Mouse (Mus musculus) heart, postnatal 10 days (tissue): ENCODE measurements around the gene Zfp273. TPM values are rescaled to one million over a fixed set of nuclear protein-coding genes. Genes with fewer than 3 reads are reported as not detected.
"Not testable (repeated sequence)": the region's sequence is repeated elsewhere in the genome, so short reads cannot be mapped to it uniquely, and the experiment has no call there.

ENCODE experiments used
- DNase-seq, 2 experiments: peaks; one replicate each; pipeline ENCODE4 v3.0.0; 2021
- intact Hi-C: fragments of 180-260 bp; cut with DNase I; formaldehyde crosslinking; loops from one replicate; pipeline ENCODE4 v1.15.1; 2025
- total RNA-seq, 2 experiments: library from RNA; stranded (reverse); gene quantifications; 2 replicates each; pipeline ENCODE4 v1.2.3; 2021

Gene Zfp273
- total RNA-seq, 2 experiments from 2014 or later = 1.9 to 2.8 TPM

DNA sequence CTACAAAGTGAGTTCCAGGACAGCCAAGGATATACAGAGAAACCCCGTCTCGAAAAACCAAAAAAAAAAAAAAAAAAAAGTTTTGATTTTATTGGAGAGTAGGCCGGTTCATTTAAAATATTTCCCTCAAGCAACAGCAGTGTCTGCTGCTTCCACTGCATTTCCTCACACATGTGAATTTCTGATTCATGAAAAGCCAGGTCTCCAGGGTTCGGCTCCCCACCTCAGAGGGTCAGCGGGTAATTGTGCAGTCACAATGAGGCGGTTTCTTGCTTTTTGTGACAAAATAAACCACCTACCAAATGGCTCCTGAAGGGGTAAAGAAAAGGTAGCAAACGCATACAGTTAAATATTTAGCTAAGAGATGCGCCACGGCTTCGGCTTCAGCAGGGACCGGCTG, 49.5 kb downstream of the Zfp273 start, which contains the start of gene BC048507:
Gene BC048507 (plus strand): TSS at position 301 of the 400 bp plus-strand sequence.
- intact Hi-C loops = no loop called here
- DNase-seq = no peak

DNA sequence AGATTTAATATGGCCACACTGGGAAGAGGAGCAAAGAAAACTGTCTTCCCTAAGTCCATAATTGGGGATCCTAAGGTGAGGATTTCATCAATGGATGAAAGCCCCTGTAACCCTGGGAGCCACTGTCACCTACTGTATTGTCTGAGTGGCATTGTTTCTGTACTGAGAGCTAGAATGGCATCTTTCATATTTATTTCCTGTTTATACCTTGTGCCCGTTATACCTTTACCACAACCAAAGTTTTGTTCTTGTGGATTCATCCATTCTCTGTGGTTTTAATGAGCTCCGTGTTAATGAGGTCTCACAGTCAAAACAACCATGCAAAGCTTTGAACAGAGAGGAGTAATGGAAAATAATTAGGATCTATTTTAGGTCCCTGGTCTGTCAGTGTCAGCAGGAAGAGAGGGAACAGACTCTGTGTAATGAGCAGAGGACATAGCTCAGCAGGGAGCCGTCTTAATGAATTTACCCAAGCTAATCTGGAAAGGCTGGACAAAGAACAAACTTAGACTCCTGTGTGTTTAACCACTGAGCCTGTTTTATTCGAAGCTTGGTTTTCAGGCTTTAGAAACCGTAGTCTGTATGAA, 51.3 kb downstream of the Zfp273 start:
- intact Hi-C loops = no loop called here

DNA sequence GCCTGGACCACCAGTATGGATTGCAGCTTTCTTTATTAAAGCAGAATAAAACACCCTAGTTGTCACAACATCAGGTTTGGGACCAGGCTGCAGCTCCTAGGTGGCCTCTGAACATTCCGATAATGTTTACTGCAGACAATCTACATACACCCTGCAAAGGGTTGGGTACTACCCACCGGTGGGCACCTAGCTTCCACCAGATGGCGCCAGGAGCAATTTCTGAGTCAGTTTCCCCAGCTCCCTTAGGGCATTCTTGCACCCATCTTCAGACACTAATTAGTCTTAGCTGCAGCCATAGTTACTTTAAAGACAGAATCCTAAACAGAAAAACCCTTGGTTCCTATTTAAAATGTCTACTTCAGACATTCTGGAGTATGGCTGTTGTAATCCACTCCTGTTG, 54.4 kb downstream of the Zfp273 start:
- intact Hi-C loops = no loop called here
- DNase-seq = no peak

More for the DNA sequence above, 51.3 kb downstream of the Zfp273 start:
- DNase-seq = no peak

DNA sequence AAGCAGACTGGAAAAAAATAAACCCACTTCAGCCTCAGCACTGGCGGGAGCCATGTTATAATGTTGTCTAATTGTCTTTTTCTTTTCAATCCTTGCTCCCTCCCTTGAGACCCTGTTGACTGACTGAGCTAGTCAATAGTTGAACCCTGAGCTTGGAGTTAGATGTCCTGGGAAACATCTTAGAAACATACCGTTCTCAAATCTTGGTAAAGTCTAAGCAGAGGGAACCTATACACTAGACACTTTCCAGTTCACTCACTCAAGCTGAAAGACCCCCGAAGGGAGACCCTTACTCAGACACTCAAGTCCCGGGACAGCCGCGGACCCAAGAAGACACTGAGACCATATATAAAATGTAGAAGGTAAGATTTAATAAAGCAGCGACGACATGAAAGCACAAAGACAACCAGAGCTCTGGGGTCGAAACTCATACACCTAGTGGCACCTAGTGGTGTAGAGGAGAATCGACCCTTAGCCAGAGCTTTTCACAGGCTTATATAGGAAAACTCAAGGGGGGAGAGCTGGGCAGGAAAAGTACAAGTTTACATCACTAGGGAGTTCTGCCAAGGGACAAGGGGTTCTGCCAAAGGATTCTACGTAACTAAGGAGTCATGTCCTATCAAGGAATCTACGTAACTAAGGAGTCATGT, 62.6 kb downstream of the Zfp273 start:
- DNase-seq, intact Hi-C loops: not testable (repeated sequence)

Other genes with a start within 250 kb of the Zfp273 start
- 1 to 10 TPM; 4.0 to 5.5 TPM for gene Zfp729b, start 204.0 kb upstream of the Zfp273 start, total RNA-seq
- 1 to 10 TPM in 1 of 2 experiments, under 1 TPM in 1; 0.89 to 2.0 TPM for gene Gm49345, start 176.0 kb upstream of the Zfp273 start, total RNA-seq
- 1 to 10 TPM; 4.5 to 4.9 TPM for gene Zfp729a, start 175.9 kb upstream of the Zfp273 start, total RNA-seq
- 1 to 10 TPM; 6.4 to 8.1 TPM for gene Zfp738, start 126.7 kb upstream of the Zfp273 start, total RNA-seq
- gene Zfp65, start 84.6 kb upstream of the Zfp273 start, total RNA-seq = 1 to 10 TPM; 5.8 to 7.4 TPM
- gene Zfp85, start 58.5 kb upstream of the Zfp273 start, total RNA-seq = 1 to 10 TPM; 2.3 to 3.2 TPM
- 1 to 10 TPM in 1 of 2 experiments, under 1 TPM in 1; 0.84 to 1.1 TPM for gene Zfp493, start 34.0 kb upstream of the Zfp273 start, total RNA-seq
- under 1 TPM in 1 of 2 experiments, not detected in 1; 0.89 TPM for gene Gm10037, start 17.4 kb downstream of the Zfp273 start, total RNA-seq
- not detected for gene BC048507, start 49.6 kb downstream of the Zfp273 start, total RNA-seq